Mouse (Mus musculus) heart, embryonic 11.5 days (tissue): Measurements from ENCODE around the gene Nmnat2. TPM values are rescaled to one million over a fixed set of nuclear protein-coding genes. Genes with fewer than 3 reads are reported as not detected.

ENCODE experiments used
- ATAC-seq: fragments of 200-750 bp; cut with Nextera tagmentation; replicated peaks from 2 replicates; pipeline ENCODE4 v1.8.0; 2017; ENCODE audit warnings: moderate library complexity; ENCODE audit not compliant: insufficient number of reproducible peaks, low FRiP score, low TSS enrichment
- H3K27ac ChIP-seq: fragments of 300-500 bp; sonication (generic); 2 replicates; pipeline ENCODE4 v1.5.1; 2014; ENCODE audit warnings: mild to moderate bottlenecking, low read depth, low read length
- H3K27me3 ChIP-seq: fragments of 300-500 bp; sonication (generic); 2 replicates; pipeline ENCODE4 v1.6.1; 2014; ENCODE audit warnings: mild to moderate bottlenecking, low read length, mixed read lengths; ENCODE audit not compliant: control insufficient read depth, insufficient read depth
- H3K36me3 ChIP-seq: fragments of 300-500 bp; sonication (generic); 2 replicates; pipeline ENCODE4 v1.6.1; 2014; ENCODE audit warnings: mild to moderate bottlenecking, low read length, moderate library complexity, mixed read lengths; ENCODE audit not compliant: control insufficient read depth, insufficient read depth
- H3K4me1 ChIP-seq: fragments of 300-500 bp; sonication (generic); 2 replicates; pipeline ENCODE4 v1.6.1; 2014; ENCODE audit warnings: low read length; ENCODE audit not compliant: control insufficient read depth, insufficient read depth
- H3K4me2 ChIP-seq: fragments of 300-500 bp; sonication (generic); 2 replicates; pipeline ENCODE4 v1.6.1; 2014; ENCODE audit warnings: mild to moderate bottlenecking, moderate library complexity
- H3K4me3 ChIP-seq: fragments of 300-500 bp; sonication (generic); 2 replicates; pipeline ENCODE4 v1.5.1; 2014; ENCODE audit warnings: low read depth, low read length
- H3K9ac ChIP-seq: fragments of 300-500 bp; sonication (generic); 2 replicates; pipeline ENCODE4 v1.6.1; 2014; ENCODE audit warnings: mild to moderate bottlenecking, low read depth, low read length, moderate library complexity
- H3K9me3 ChIP-seq: fragments of 300-500 bp; sonication (generic); replicated peaks from 2 replicates; pipeline ENCODE4 v1.6.1; 2016; ENCODE audit warnings: low read length; ENCODE audit not compliant: control insufficient read depth
- WGBS: fragments of 180-500 bp; shearing (Covaris S2); extraction: QIAGEN DNeasy Blood & Tissue Kit; methylation state at CpG from one replicate; pipeline ENCODE4 v1.1.7; 2014; ENCODE audit not compliant: insufficient replicate concordance; 5-methylcytosine and 5-hydroxymethylcytosine counted together
- polyA plus RNA-seq: library from polyadenylated mRNA; unstranded; fragments of >200 nt; fragmentation: Nextera tagmentation; extraction: Ambion mirVana; gene quantifications from 2 replicates; pipeline ENCODE4 v1.2.1, GENCODE M21; 2014

Nmnat2 gene
- polyA plus RNA-seq, result 0.92 and 0.93 TPM in 2 replicates

DNA sequence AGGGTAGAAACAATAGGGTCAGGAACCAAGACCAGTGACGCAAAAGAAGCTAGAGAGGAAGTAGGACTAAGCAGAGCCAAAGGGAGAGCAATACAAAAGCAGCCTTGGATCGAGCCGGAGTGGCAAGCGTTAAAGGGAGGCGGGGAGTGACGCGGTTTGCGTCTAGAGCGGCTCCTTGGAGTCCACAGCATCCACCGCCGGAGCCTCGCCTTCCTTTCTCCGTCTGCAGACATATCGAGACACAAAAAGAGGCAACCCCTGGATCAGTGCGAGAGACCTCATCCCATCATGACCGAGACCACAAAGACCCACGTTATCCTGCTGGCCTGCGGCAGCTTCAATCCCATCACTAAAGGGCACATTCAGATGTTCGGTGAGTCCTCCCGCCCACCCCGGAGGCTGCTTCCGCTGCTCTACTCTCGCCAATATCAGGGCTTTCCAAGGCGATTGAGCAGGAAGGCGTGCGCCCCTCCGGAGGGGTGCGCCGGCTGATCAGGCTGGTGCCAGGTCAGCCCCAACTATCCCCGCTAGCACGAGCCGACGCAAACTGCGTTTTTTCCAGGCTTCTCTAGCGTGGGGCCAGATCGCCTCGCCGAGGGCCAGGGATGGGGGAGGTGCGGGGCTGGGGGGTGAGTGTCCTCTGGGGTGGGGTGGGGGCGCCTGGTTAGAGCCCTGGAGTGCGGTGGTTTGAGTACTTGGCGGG, at the start of gene Nmnat2:
Gene Nmnat2, plus strand, starts transcription at position 173 of the 703 bp plus-strand sequence.
- Histone ChIP-seq H3K4me1 (peaks cover 14% of the 10 kb centered on the region), H3K36me3 (no peaks in the 10 kb centered on the region), H3K27me3 (peaks cover 36% of the 10 kb centered on the region), H3K4me2 (peak within 1 kb of the TSS; percentile 80), H3K9me3 (no peaks in the 10 kb centered on the region), H3K27ac (no peak within 1 kb of the TSS), H3K4me3 (peak within 1 kb of the TSS; percentile 41), H3K9ac (no peak within 1 kb of the TSS)
- WGBS, result under 1% methylated on average over 42 of the region's 42 CpGs
- no peak for ATAC-seq

DNA sequence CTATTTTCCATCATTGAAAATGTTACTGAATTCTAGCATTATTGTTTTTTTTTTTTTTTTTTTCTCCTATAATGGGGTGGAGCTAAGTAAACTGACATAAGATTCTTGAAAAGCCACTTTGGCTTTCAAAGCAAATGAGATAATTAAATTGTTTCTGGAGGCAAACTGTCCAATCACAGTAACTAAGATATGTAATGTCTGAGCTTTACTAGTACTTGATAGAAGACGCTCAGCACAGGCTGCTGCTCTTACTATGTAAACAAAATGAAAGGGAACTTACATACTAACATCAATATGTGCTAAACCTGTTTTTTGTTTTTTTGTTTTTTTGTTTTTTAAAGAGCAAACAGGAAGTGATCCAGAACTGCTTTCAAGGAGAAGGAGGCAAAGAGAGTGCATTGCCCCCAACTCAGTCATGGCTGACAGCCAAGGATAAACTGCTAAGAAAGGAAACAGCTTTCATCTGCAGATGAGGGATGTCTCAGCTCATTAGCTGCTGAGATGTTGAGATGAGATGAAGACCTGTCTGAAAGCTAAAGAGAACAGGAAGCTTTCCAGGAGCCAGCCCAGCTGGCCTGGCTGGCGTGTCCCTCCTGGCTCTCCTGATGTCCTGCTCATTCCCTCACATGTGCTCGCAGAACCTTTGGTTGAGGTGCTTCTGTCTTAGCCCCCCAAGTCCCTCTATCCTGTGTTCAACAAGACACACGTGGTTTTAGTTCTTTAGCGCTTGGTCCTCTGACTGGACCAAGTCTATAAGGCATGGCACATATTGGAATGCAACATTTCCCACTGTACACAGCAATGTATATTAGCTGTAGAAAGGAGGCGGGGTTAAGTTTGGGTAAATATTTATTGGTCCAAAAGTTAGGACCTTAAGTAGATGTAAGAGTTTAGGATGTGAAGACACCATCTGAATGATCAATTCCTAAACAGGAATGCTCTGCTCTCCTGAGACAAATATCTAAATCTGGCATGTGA, 41.0 kb upstream of the Nmnat2 start:
- H3K4me2 ChIP-seq, result no peak overlapping the region
- peaks cover 4% of the 10 kb centered on the region; the same call in 1 of the 2 replicates for H3K4me1 ChIP-seq
- no peak overlapping the region for H3K9ac ChIP-seq
- H3K27ac ChIP-seq, result no peak overlapping the region
- no peaks in the 10 kb centered on the region for H3K9me3 ChIP-seq
- WGBS, result 58% methylated on average over 6 of the region's 6 CpGs
- H3K36me3 ChIP-seq, result no peaks in the 10 kb centered on the region
- no peak overlapping the region for H3K4me3 ChIP-seq
- H3K27me3 ChIP-seq, result no peaks in the 10 kb centered on the region
- no peak for ATAC-seq

DNA sequence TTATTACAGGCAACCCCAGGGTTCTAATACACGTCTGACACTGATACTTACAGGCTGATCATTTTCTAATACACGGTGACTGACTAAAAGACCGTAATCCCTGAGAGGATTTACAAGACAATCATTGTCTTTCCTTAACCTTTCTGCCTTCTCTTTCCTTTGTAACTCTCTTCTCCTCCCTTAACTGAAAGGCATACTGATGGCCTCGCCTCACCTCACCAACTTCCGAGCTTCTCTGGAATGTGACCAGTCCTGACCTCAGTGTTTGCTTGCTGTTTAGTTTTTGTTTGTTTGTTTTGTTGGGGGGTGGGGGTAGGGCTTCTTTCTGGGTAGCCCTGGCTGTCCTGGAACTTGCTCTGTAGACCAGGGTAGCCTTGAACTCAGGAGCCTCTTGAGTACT, 39.0 kb upstream of the Nmnat2 start:
- Histone ChIP-seq H3K9ac (no peak overlapping the region), H3K9me3 (no peaks in the 10 kb centered on the region), H3K27me3 (no peaks in the 10 kb centered on the region), H3K27ac (no peak overlapping the region), H3K4me1 (peaks cover 4% of the 10 kb centered on the region; the same call in 1 of the 2 replicates), H3K4me2 (no peak overlapping the region), H3K4me3 (no peak overlapping the region), H3K36me3 (no peaks in the 10 kb centered on the region)
- ATAC-seq, result no peak
- WGBS, result 50% methylated on average over 5 of the region's 5 CpGs

DNA sequence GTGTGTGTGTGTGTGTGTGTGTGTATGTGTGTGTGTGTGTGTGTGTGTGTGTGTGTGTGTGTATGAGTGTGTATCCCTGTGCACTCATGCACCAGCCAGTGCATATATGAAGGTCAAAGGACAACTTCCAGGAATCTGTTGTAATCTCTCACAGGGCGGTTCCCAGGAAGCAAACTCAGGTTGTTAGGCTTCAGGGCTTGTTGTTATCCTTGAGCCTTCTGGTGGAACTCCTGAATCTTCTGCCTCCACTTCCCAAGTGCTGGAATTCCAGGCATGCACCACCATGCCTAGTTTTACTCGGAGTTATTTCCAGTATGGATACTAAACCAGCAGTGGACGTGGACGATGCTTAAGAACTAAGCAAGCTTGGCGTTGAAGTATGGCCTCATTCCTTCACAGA, 37.9 kb upstream of the Nmnat2 start:
- Histone ChIP-seq H3K9me3 (no peaks in the 10 kb centered on the region), H3K4me2 (no peak overlapping the region), H3K4me1 (peaks cover 4% of the 10 kb centered on the region; the same call in 1 of the 2 replicates), H3K36me3 (no peaks in the 10 kb centered on the region), H3K27me3 (no peaks in the 10 kb centered on the region), H3K4me3 (no peak overlapping the region), H3K27ac (no peak overlapping the region), H3K9ac (no peak overlapping the region)
- 48% methylated on average over 5 of the region's 5 CpGs for WGBS
- no peak for ATAC-seq

DNA sequence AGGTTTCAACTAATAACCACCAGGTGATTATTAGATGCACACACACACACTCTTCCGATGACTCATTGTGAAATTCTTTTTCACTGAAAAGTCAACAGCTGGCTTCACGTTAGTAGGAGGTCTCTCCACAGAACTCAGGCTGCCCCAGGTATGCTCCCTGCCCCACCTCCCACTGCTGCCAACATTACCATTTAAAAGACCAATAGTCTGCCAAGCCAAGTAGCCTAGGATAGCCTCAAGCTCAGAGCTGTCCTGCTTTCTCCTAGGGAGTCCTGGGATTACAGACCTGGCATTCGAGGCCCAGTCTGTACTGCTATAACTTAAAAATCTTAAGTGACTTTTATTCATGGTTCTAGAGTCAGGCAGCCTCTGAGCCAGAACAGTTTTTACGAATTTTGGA, 37.2 kb upstream of the Nmnat2 start:
- no peak overlapping the region for H3K9ac ChIP-seq

DNA sequence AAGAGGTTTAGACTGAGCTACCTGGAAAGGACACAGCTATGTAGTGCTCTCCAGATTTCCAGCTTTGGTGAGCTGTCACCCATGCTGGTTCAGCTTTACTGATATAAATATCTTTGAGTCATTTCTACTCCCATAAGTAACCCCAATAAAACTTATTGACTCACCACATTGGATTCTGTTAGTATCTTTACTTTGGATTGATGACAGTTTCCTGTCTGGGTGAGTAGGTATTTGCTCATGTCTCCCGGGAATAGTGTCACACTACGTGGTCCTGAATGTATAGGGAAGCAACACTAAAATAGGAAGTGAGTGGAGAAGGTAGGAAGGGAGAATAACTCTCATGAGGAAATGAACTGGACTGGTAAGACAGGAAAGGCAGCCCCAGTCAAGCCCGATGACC, 33.0 kb upstream of the Nmnat2 start:
- ATAC-seq, result no peak
- no peak overlapping the region for H3K4me2 ChIP-seq
- H3K27ac ChIP-seq, result no peak overlapping the region
- WGBS, result 85% methylated on average over 3 of the region's 3 CpGs
- no peak overlapping the region for H3K4me3 ChIP-seq
- H3K27me3 ChIP-seq, result no peaks in the 10 kb centered on the region
- H3K4me1 ChIP-seq, result peaks cover 4% of the 10 kb centered on the region; the same call in 1 of the 2 replicates
- no peaks in the 10 kb centered on the region for H3K36me3 ChIP-seq
- H3K9ac ChIP-seq, result no peak overlapping the region
- H3K9me3 ChIP-seq, result no peaks in the 10 kb centered on the region

More for the DNA sequence above, 37.2 kb upstream of the Nmnat2 start:
- H3K9me3 ChIP-seq, result no peaks in the 10 kb centered on the region
- H3K27me3 ChIP-seq, result no peaks in the 10 kb centered on the region
- peaks cover 4% of the 10 kb centered on the region; the same call in 1 of the 2 replicates for H3K4me1 ChIP-seq
- 79% methylated on average over 4 of the region's 4 CpGs for WGBS
- H3K36me3 ChIP-seq, result no peaks in the 10 kb centered on the region
- no peak overlapping the region for H3K4me3 ChIP-seq
- no peak overlapping the region for H3K27ac ChIP-seq
- no peak for ATAC-seq
- no peak overlapping the region for H3K4me2 ChIP-seq

DNA sequence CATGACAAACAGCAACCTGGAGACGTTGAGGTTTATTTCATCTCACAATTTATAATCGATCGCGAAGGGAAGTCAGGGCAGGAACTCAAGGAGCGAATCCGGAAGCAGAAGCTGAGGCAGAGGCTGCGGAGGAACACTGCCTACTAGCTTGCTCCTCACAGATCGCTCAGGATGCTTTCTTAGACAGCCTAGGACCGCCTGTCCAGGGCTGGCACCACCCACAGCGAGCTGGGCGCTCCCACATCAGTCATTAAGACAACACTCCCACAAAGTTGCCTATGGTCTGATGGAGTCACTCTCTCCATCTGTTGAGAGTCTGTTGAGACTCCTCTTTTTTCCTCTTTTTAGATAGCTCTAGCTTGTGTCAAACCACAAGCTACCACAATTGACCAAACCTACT, 20.8 kb upstream of the Nmnat2 start:
- Histone ChIP-seq H3K9me3 (no peaks in the 10 kb centered on the region), H3K9ac (no peak overlapping the region), H3K4me3 (no peak overlapping the region), H3K27me3 (no peaks in the 10 kb centered on the region), H3K4me1 (no peaks in the 10 kb centered on the region), H3K4me2 (no peak overlapping the region), H3K36me3 (no peaks in the 10 kb centered on the region), H3K27ac (no peak overlapping the region)
- no peak for ATAC-seq
- WGBS, result 56% methylated on average over 11 of the region's 11 CpGs

DNA sequence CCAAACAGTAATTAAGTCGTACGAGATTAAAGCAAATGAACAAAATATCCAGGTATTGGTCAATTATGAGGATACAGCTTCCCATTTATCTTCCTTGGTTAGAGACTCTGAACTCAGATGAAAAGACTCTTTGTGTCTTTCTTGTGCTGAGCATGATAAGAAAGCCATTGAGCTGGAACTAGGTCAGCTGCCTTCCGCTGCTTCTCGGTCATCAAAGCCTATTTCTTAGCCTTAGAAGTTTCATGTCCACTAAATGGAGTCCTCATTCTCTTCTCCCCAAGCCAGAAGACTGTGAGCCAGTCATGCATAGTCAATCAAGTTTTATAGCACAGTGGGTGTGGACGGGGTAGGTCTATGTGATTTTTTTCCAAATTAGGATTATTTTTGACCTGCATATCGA, 19.3 kb upstream of the Nmnat2 start:
- Histone ChIP-seq H3K9me3 (no peaks in the 10 kb centered on the region), H3K4me3 (no peak overlapping the region), H3K27me3 (no peaks in the 10 kb centered on the region), H3K9ac (no peak overlapping the region), H3K4me2 (no peak overlapping the region), H3K4me1 (no peaks in the 10 kb centered on the region), H3K27ac (no peak overlapping the region), H3K36me3 (no peaks in the 10 kb centered on the region)
- 72% methylated on average over 6 of the region's 6 CpGs for WGBS
- ATAC-seq, result no peak
